Mouse (Mus musculus) spleen, adult 18-20 months (tissue): Measurements from ENCODE around the gene Cyp2b13.
"Not testable (repeated sequence)": the region's sequence is repeated elsewhere in the genome, so short reads cannot be mapped to it uniquely, and the experiment has no call there.

Source experiments
- DNase-seq, 2 experiments: peaks; one replicate each; pipeline ENCODE4 v3.0.0; 2022; ENCODE audit warnings: mixed read lengths in 2 of 2

Gene Cyp2b13

DNA sequence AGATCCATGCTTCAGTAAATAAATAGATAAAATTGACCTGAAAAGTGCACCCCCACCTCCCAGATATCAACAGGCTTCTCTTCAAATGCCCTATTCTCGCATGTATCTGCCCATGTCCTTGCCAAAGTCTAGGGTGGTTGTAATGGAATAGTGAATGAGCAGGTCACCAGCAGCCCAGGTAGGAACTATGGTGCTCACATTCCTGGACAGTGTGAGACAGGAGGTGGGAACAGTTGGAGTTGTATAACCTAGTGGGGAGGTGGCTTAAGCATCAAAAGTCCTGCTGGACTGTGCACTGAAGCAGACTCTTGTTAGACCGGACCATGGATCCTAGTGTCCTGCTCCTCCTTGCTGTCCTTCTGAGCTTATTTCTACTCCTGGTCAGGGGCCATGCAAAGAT, at the start of gene Cyp2b13:
Gene Cyp2b13 (plus strand): TSS at position 301 of the 400 bp plus-strand sequence.
- not testable (repeated sequence) for DNase-seq

- DNase-seq, result not testable (repeated sequence)
Measured at GRCm38 (mm10) chr7:26019814-26020332, 41.4 kb upstream of the Cyp2b13 start.

DNA sequence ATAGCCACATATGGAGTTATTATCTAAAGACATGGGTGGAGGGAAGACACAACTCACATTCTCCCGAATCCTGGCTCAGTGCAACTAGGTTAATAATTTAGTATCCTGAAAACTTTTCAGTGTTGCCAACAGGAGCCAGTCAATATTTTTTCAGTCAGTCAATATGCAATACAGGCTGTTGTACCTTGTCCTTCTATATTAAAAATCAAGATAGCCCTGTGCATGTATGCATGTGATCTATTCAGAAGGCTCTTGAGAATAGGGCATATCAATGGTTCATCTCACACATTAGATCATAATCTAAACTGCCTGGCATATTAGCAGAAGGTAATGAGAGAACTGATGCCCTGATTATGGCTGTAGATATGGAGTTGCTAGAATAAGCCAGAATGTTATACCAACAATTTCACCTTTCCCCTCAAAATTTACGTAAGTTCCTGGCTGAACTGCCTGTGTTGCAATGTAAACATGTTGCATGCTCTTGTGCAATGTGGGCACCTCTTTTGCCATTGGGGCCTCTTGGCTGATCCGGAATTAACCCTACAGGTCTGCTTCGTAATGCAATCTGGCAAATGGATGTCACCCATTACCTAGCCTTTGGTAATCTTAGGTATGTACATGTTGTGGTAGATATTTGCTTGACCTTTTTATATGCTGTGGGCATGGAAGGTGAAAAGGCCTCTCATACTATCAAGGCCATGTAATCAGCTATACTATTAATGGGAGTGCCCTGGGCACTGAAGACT, 6.2 kb upstream of the Cyp2b13 start:
- DNase-seq, result not testable (repeated sequence)

- DNase-seq, result not testable (repeated sequence)
Measured at GRCm38 (mm10) chr7:26071677-26072076, 10.4 kb downstream of the Cyp2b13 start.

DNA sequence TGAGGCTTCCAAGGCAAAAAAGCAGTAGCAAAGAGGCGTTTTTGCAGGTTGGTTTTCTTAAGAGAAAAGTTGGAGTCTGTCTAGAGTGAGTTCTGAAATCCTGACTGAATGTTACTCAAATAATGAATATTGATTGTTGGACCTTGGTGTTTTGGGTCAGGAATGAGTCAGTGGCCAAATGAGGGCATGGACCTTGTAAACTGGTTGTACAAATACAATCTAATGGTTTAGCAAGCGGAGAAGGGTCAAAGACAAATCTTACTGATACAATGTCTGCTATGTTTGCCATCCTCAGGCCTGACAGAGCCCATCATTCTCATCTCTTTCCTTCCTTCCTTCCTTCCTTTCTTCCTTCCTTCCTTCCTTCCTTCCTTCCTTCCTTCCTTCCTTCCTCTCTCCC, 21.3 kb downstream of the Cyp2b13 start:
- DNase-seq, result no peak

DNA sequence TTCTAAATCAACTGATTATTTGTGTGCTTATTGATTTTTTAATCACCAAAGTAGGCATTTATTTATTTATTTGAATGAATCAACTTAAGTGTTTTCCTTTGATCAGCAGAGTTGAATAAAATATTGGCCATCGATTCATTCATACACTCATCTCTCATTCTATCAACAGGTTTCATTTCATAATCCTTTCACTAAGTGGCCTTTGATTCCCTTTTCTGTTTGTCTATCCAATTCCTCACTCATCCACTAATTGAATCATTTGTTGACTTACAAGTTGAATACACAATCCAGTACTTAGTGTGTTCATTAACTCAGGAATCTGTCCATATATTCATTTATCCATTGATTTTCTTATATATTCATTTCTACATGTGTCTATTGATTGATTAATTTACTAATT, 26.1 kb downstream of the Cyp2b13 start:
- no peak for DNase-seq

- not testable (repeated sequence) for DNase-seq
Measured at GRCm38 (mm10) chr7:26088578-26088977, 27.3 kb downstream of the Cyp2b13 start.

- DNase-seq, result not testable (repeated sequence)
Measured at GRCm38 (mm10) chr7:26139623-26140022, 78.3 kb downstream of the Cyp2b13 start.

DNA sequence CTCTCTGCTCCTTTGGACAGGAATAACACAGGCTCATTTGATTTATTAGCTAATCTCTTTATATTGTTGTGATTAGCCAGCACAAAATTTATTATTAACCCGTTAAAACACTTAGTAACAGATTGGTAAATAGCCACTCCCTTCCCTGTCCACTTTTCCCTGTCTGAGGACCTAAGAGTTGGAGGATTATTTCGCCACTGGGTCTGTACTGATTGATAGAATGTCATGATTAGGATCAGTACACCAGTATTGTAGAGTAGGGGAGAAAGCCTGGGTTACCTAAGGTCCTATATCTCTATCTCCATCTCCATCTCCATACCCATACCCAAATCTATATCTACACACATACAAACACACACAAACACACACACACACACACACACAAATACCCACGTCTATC, 82.4 kb downstream of the Cyp2b13 start:
- DNase-seq, result not testable (repeated sequence)
